Mouse (Mus musculus) myocyte (in vitro differentiated cells): ENCODE data around the gene Slc27a3.

Experiments
- POLR2A ChIP-seq: IDR thresholded peaks from one replicate; pipeline ENCODE4 v1.6.1; 2011; ENCODE audit warnings: low read depth, mild to moderate bottlenecking, control low read depth, moderate library complexity; ENCODE audit not compliant: insufficient read length
- POLR2AphosphoS2 ChIP-seq: IDR thresholded peaks from one replicate; pipeline ENCODE4 v1.6.1; 2011; ENCODE audit warnings: low read depth, control low read depth; ENCODE audit not compliant: insufficient read length

GRCm38 (mm10) chr3:90433381-90434020 is 43.8 kb upstream of the Slc27a3 start, which contains the start of gene Ints3:
- TF ChIP-seq POLR2A (peak; percentile 78), POLR2AphosphoS2 (peak; percentile 91)
